Comparison of ENCODE assay signal across 10 mouse cellular contexts in the genomic region with DNA sequence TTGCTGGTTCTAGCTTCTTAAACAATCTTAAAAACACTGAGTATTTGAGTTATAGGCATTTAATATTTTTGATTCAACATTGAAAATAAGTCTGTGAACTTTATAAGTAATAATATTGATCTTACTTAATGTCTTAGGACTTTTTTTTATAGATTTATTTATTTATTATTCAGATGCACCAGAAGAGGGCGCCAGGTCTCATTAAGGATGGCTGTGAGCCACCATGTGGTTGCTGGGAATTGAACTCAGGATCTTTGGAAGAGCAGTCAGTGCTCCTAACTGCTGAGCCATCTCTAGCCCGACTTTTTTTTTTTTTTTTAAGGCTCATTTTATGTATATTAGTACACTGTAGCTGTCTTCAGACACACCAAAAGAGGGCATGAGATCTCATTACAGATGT. TPM values are rescaled to one million over a fixed set of nuclear protein-coding genes. Genes with fewer than 3 reads are reported as not detected.
DNase-seq lines count a peak whose midpoint lies in the region; ATAC-seq and TF ChIP-seq lines count a peak whose summit lies in the region.
"Had no signal": no experiment of that assay in that cellular context is flagged by ENCODE, and none has a peak within 500 bp of the region (broad histone marks: within the 10 kb centered on the region; RNA-seq: fewer than 3 reads in every experiment).

No protein-coding gene starts in this region.

- 68% methylated on average over 2 of the region's 2 CpGs for WGBS in hindbrain, postnatal 0 days
- WGBS in hindbrain, embryonic 14.5 days: 57% methylated on average over 2 of the region's 2 CpGs
- WGBS in liver, embryonic 14.5 days (ENCODE audit: insufficient replicate concordance): 18% methylated on average over 2 of the region's 2 CpGs

- H3K9ac ChIP-seq in hindbrain, postnatal 0 days (replicated peaks; ENCODE audit: low read length): no peak overlapping the region
- H3K9ac ChIP-seq in hindbrain, embryonic 14.5 days: no peak overlapping the region
- peak overlapping the region; percentile 92; the same call in 1 of the 2 replicates for H3K9ac ChIP-seq in MEL (ENCODE audit: control insufficient read depth, low read depth, low read length, poor library complexity, severe bottlenecking)
- no peak overlapping the region for H3K9ac ChIP-seq in liver, embryonic 14.5 days (replicated peaks)

- peaks cover 5% of the 10 kb centered on the region; the same call in 1 of the 2 replicates for H3K4me1 ChIP-seq in hindbrain, postnatal 0 days (ENCODE audit: insufficient read depth, low read length)
- H3K4me1 ChIP-seq in hindbrain, embryonic 14.5 days (replicated peaks; ENCODE audit: control insufficient read depth, insufficient read depth, low read length): peaks cover 23% of the 10 kb centered on the region
- H3K4me1 ChIP-seq in MEL (ENCODE audit: control insufficient read depth in 1 of 2, insufficient read depth in 2 of 2, low read length in 2 of 2): peaks cover 10 to 13% of the 10 kb centered on the region in 2 experiments; a peak in 3 of 4 replicates
- H3K4me1 ChIP-seq in liver, embryonic 14.5 days (replicated peaks; ENCODE audit: control insufficient read depth in 2 of 2, insufficient read depth in 2 of 2, low read length in 1 of 2): peaks cover 3 to 12% of the 10 kb centered on the region in 2 experiments; a peak in 3 of 4 replicates

- H3K4me2 ChIP-seq in hindbrain, postnatal 0 days (ENCODE audit: low read depth, low read length): no peak overlapping the region
- H3K4me2 ChIP-seq in hindbrain, embryonic 14.5 days (replicated peaks): no peak overlapping the region
- peak overlapping the region; percentile 83; the same call in 1 of the 2 replicates for H3K4me2 ChIP-seq in liver, embryonic 14.5 days (ENCODE audit: low read depth)

- ATAC-seq in hindbrain, postnatal 0 days: no peak
- no peak for ATAC-seq in hindbrain, embryonic 14.5 days (ENCODE audit: low FRiP score)
- ATAC-seq in liver, embryonic 14.5 days (ENCODE audit: insufficient read depth): no peak

- no peak for TF ChIP-seq EP300 in MEL (IDR thresholded peaks at IDR 0.05; ENCODE audit: low read depth in 1 of 2, low read length in 2 of 2)
- TF ChIP-seq EP300 in liver, embryonic 14.5 days (IDR thresholded peaks at IDR 0.05; ENCODE audit: low read depth): no peak

- H3K9me3 ChIP-seq in hindbrain, postnatal 0 days (ENCODE audit: low read length): no peaks in the 10 kb centered on the region
- H3K9me3 ChIP-seq in hindbrain, embryonic 14.5 days (ENCODE audit: control insufficient read depth, low read length): no peaks in the 10 kb centered on the region
- H3K9me3 ChIP-seq in MEL (replicated peaks; ENCODE audit: insufficient read depth, low read length): no peaks in the 10 kb centered on the region
- H3K9me3 ChIP-seq in liver, embryonic 14.5 days (ENCODE audit: control insufficient read depth, low read length): no peaks in the 10 kb centered on the region
- H3K9me3 ChIP-seq: hindbrain, embryonic 10.5 days had no signal

- no peak for DNase-seq in hindbrain, postnatal 0 days (ENCODE audit: low spot score)
- no peak for DNase-seq in hindbrain, embryonic 14.5 days (ENCODE audit: low spot score)
- DNase-seq in CD4-positive helper T cell, adult 2 months (ENCODE audit: low read depth, low spot score): peak; percentile 44
- peak; percentile 67 for DNase-seq in MEL (ENCODE audit: low read depth, low spot score)
- peak in 2 of 3 experiments; percentile 9 to 26 for DNase-seq in liver, embryonic 14.5 days (ENCODE audit: low read depth in 3 of 3, low spot score in 3 of 3)
- no peak for DNase-seq in urinary bladder, postnatal 10 days (ENCODE audit: low spot score)
- no peak for DNase-seq in adipocyte (ENCODE audit: low spot score)
- no peak for DNase-seq in urinary bladder, postnatal 36 days (ENCODE audit: low spot score in 2 of 2)
- DNase-seq: right cerebral cortex, postnatal 25 days had no signal

- peaks cover 64% of the 10 kb centered on the region for H3K79me2 ChIP-seq in MEL (ENCODE audit: control insufficient read depth, insufficient read depth, low read length, poor library complexity)

- H3K4me3 ChIP-seq in hindbrain, postnatal 0 days (ENCODE audit: low read length): no peak overlapping the region
- H3K4me3 ChIP-seq in hindbrain, embryonic 14.5 days (replicated peaks; ENCODE audit: low read length): no peak overlapping the region
- peak overlapping the region; percentile 13 to 64; a peak in 3 of 4 replicates for H3K4me3 ChIP-seq in MEL (ENCODE audit: control insufficient read depth in 1 of 2, insufficient read depth in 1 of 2, low read depth in 2 of 2, low read length in 2 of 2)
- no peak overlapping the region for H3K4me3 ChIP-seq in liver, embryonic 14.5 days (ENCODE audit: insufficient read depth in 1 of 2, low read depth in 2 of 2, low read length in 2 of 2)

- peaks cover 11% of the 10 kb centered on the region; the same call in 1 of the 2 replicates for H3K36me3 ChIP-seq in hindbrain, postnatal 0 days (ENCODE audit: insufficient read depth, low read length)
- peaks cover 18% of the 10 kb centered on the region for H3K36me3 ChIP-seq in hindbrain, embryonic 14.5 days (replicated peaks; ENCODE audit: control insufficient read depth, insufficient read depth)
- H3K36me3 ChIP-seq in MEL (ENCODE audit: control insufficient read depth in 1 of 2, insufficient read depth in 2 of 2, low read length in 2 of 2): peaks cover 37 to 50% of the 10 kb centered on the region in 2 experiments
- H3K36me3 ChIP-seq in liver, embryonic 14.5 days (replicated peaks; ENCODE audit: control insufficient read depth, insufficient read depth, low read depth): peaks cover 23% of the 10 kb centered on the region

- TF ChIP-seq CTCF in hindbrain, postnatal 0 days (IDR thresholded peaks at IDR 0.05; ENCODE audit: low read depth): peak; percentile 41
- TF ChIP-seq CTCF in MEL (IDR thresholded peaks at IDR 0.05 in 2 of 3, conservative IDR thresholded peaks at IDR 0.05 in 1 of 3; ENCODE audit: control insufficient read depth in 1 of 3, insufficient read depth in 1 of 3, low read depth in 2 of 3, low read length in 3 of 3, poor library complexity in 1 of 3, severe bottlenecking in 1 of 3): peak; percentile 26 to 39 (median 31); a peak in 5 of 6 replicates
- TF ChIP-seq CTCF in liver, embryonic 14.5 days (IDR thresholded peaks at IDR 0.05; ENCODE audit: low read depth): peak; percentile 45

- no peaks in the 10 kb centered on the region for H3K27me3 ChIP-seq in hindbrain, postnatal 0 days (ENCODE audit: insufficient read depth, low read length)
- H3K27me3 ChIP-seq in hindbrain, embryonic 14.5 days (ENCODE audit: control insufficient read depth, insufficient read depth, low read length): no peaks in the 10 kb centered on the region
- H3K27me3 ChIP-seq in MEL (ENCODE audit: control insufficient read depth in 1 of 2, insufficient read depth in 2 of 2, low read length in 2 of 2): no peaks in the 10 kb centered on the region
- H3K27me3 ChIP-seq in liver, embryonic 14.5 days (ENCODE audit: control insufficient read depth, insufficient read depth, low read length): no peaks in the 10 kb centered on the region

- no peak for TF ChIP-seq RAD21 in MEL (IDR thresholded peaks at IDR 0.05; ENCODE audit: low read depth, low read length)

- H3K27ac ChIP-seq in hindbrain, postnatal 0 days: no peak overlapping the region
- H3K27ac ChIP-seq in hindbrain, embryonic 14.5 days: no peak overlapping the region
- H3K27ac ChIP-seq in MEL (ENCODE audit: control insufficient read depth, low read depth, low read length): no peak overlapping the region
- H3K27ac ChIP-seq in liver, embryonic 14.5 days: no peak overlapping the region
- H3K27ac ChIP-seq: hindbrain, embryonic 10.5 days had no signal

- no peak for TF ChIP-seq POLR2A in MEL (IDR thresholded peaks at IDR 0.05; ENCODE audit: control insufficient read depth in 1 of 2, insufficient read depth in 1 of 2, low read depth in 1 of 2, low read length in 2 of 2, poor library complexity in 1 of 2)

TF ChIP-seq in MEL, 35 proteins besides CTCF, POLR2A, EP300 and RAD21 (continues in another document):
- TF ChIP-seq ZNF384 (IDR thresholded peaks at IDR 0.05; ENCODE audit: low read depth, low read length): peak; percentile 73
- TF ChIP-seq MXI1 (IDR thresholded peaks at IDR 0.05; ENCODE audit: low read depth, low read length): 0 out of 2 replicates have a peak, but pooled peaks have one; percentile 26
- TF ChIP-seq BHLHE40 (IDR thresholded peaks at IDR 0.05; ENCODE audit: borderline replicate concordance, low read depth, low read length): no peak
- TF ChIP-seq SIN3A (IDR thresholded peaks at IDR 0.05; ENCODE audit: low read length): peak; percentile 39; the same call in 1 of the 2 replicates
- TF ChIP-seq ELF1 (IDR thresholded peaks at IDR 0.05; ENCODE audit: low read depth, low read length): no peak
- no peak for TF ChIP-seq ZC3H11A (IDR thresholded peaks at IDR 0.05; ENCODE audit: low read depth, low read length)
- TF ChIP-seq CHD2 (IDR thresholded peaks at IDR 0.05; ENCODE audit: low read length): no peak
- no peak for TF ChIP-seq MAFK (IDR thresholded peaks at IDR 0.05; ENCODE audit: borderline replicate concordance, low read depth, low read length)
- no peak for TF ChIP-seq USF2 (IDR thresholded peaks at IDR 0.05; ENCODE audit: borderline replicate concordance in 1 of 2, insufficient read depth in 1 of 2, low read depth in 1 of 2, low read length in 2 of 2)
- 0 out of 2 replicates have a peak, but pooled peaks have one; percentile 58 for TF ChIP-seq MYC (IDR thresholded peaks at IDR 0.05; ENCODE audit: low read depth, low read length)

RNA-seq across cellular contexts. Expression of a gene that starts 2.5 kb away (rescaled TPM):
- total RNA-seq in hindbrain, postnatal 0 days (2014; rRNA removed): 83.4 and 94.5 TPM in 2 replicates
- polyA plus RNA-seq in hindbrain, postnatal 0 days (2015; fragmentation: Nextera tagmentation; extraction: Ambion mirVana): 94.4 and 96.2 TPM in 2 replicates
- 115 and 118 TPM in 2 replicates for polyA plus RNA-seq in hindbrain, embryonic 14.5 days (2014; fragmentation: Nextera tagmentation; extraction: Ambion mirVana)
- 94.0 and 114 TPM in 2 replicates for total RNA-seq in MEL (2012; rRNA removed)
- 100 to 1,000 TPM; 171 to 412 TPM for polyA plus RNA-seq in MEL (2012; ENCODE audit: insufficient read depth in 1 of 2, insufficient read length in 2 of 2, low read depth in 1 of 2, low replicate concordance in 2 of 2, missing spikeins in 1 of 2)
- polyA plus RNA-seq in liver, embryonic 14.5 days (2012; rRNA removed): 17.5 and 35.3 TPM in 2 replicates
- polyA plus RNA-seq in liver, embryonic 14.5 days (2014; fragmentation: Nextera tagmentation; extraction: Ambion mirVana): 46.1 and 48.0 TPM in 2 replicates

RNA-seq across cellular contexts. Expression of a gene that starts 32.8 kb away (rescaled TPM):
- 0.43 TPM in 1 of 2 replicates, not detected in the other for total RNA-seq in hindbrain, postnatal 0 days (2014; rRNA removed)
- 0.30 and 0.47 TPM in 2 replicates for polyA plus RNA-seq in hindbrain, postnatal 0 days (2015; fragmentation: Nextera tagmentation; extraction: Ambion mirVana)
- 0.31 and 0.38 TPM in 2 replicates for polyA plus RNA-seq in hindbrain, embryonic 14.5 days (2014; fragmentation: Nextera tagmentation; extraction: Ambion mirVana)
- total RNA-seq in MEL (2012; rRNA removed): 10.3 and 10.8 TPM in 2 replicates
- 10 to 100 TPM in 1 of 2 experiments, not detected in 1; 17.1 TPM for polyA plus RNA-seq in MEL (2012; ENCODE audit: insufficient read depth in 1 of 2, insufficient read length in 2 of 2, low read depth in 1 of 2, low replicate concordance in 2 of 2, missing spikeins in 1 of 2)
- polyA plus RNA-seq in liver, embryonic 14.5 days (2012; rRNA removed): 9.6 and 13.3 TPM in 2 replicates
- polyA plus RNA-seq in liver, embryonic 14.5 days (2014; fragmentation: Nextera tagmentation; extraction: Ambion mirVana): 1.8 and 2.4 TPM in 2 replicates

Comparison
In these comparisons a context has a peak if more than half of its experiments do, and no peak if none do; other contexts are left out.
1. DNase-seq: peak in CD4-positive helper T cell, adult 2 months (single experiment), MEL (single experiment) and liver, embryonic 14.5 days (2 of 3); none in hindbrain, postnatal 0 days (single experiment), hindbrain, embryonic 14.5 days (single experiment), urinary bladder, postnatal 10 days (single experiment), adipocyte (single experiment) and urinary bladder, postnatal 36 days (0 of 2).
2. H3K4me3 ChIP-seq: peak in MEL (2 of 2); none in hindbrain, postnatal 0 days (single experiment), hindbrain, embryonic 14.5 days (single experiment) and liver, embryonic 14.5 days (0 of 2).
3. Peak in every context shown above with its lines, with median percentiles within 50 percentile points of each other: CTCF ChIP-seq.